Mouse (Mus musculus) forebrain, embryonic 16.5 days (tissue): ENCODE results near the gene Vav3. TPM values are rescaled to one million over a fixed set of nuclear protein-coding genes. Genes with fewer than 3 reads are reported as not detected.
A peak's percentile ranks its signal among the peaks of the same experiment; 100 is the strongest.

Experiments
- ATAC-seq: fragments of 200-750 bp; cut with Nextera tagmentation; 2 replicates; pipeline ENCODE4 v1.8.0; 2017; ENCODE audit warnings: mild to moderate bottlenecking, moderate library complexity
- H3K27ac ChIP-seq: fragments of 300-500 bp; sonication (generic); 2 replicates; pipeline ENCODE4 v1.5.1; 2014; ENCODE audit warnings: low read length, control low read depth
- H3K27me3 ChIP-seq: fragments of 300-500 bp; sonication (generic); replicated peaks from 2 replicates; pipeline ENCODE4 v1.6.1; 2014; ENCODE audit warnings: low read length; ENCODE audit not compliant: control insufficient read depth, insufficient read depth
- H3K36me3 ChIP-seq: fragments of 300-500 bp; sonication (generic); 2 replicates; pipeline ENCODE4 v1.6.1; 2014; ENCODE audit not compliant: control insufficient read depth, insufficient read depth
- H3K4me1 ChIP-seq: fragments of 300-500 bp; sonication (generic); replicated peaks from 2 replicates; pipeline ENCODE4 v1.6.1; 2014; ENCODE audit warnings: low read length; ENCODE audit not compliant: control insufficient read depth, insufficient read depth
- H3K4me2 ChIP-seq: fragments of 300-500 bp; sonication (generic); 2 replicates; pipeline ENCODE4 v1.6.1; 2014; ENCODE audit warnings: mild to moderate bottlenecking, low read length, control low read depth
- H3K4me3 ChIP-seq: fragments of 300-500 bp; sonication (generic); replicated peaks from 2 replicates; pipeline ENCODE4 v1.5.1; 2014; ENCODE audit warnings: mild to moderate bottlenecking, low read length, control low read depth
- H3K9ac ChIP-seq: fragments of 300-500 bp; sonication (generic); replicated peaks from 2 replicates; pipeline ENCODE4 v1.6.1; 2014; ENCODE audit warnings: low read depth, low read length, control low read depth
- H3K9me3 ChIP-seq: fragments of 300-500 bp; sonication (generic); 2 replicates; pipeline ENCODE4 v1.6.1; 2016; ENCODE audit warnings: low read length; ENCODE audit not compliant: control insufficient read depth
- WGBS: fragments of 180-500 bp; shearing (Covaris S2); extraction: QIAGEN DNeasy Blood & Tissue Kit; methylation state at CpG from one replicate; pipeline ENCODE4 v1.1.7; 2014; 5-methylcytosine and 5-hydroxymethylcytosine counted together
- polyA plus RNA-seq: library from polyadenylated mRNA; unstranded; fragments of >200 nt; fragmentation: Nextera tagmentation; extraction: Ambion mirVana; gene quantifications from 2 replicates; pipeline ENCODE4 v1.2.1, GENCODE M21; 2015

Vav3 gene
- polyA plus RNA-seq, result 6.3 and 7.9 TPM in 2 replicates

GRCm38 (mm10) chr3:109340274-109341070 lies at the start of gene Vav3:
Gene Vav3 (plus strand): TSS chr3:109340653.
- H3K4me2 ChIP-seq, result peak within 1 kb of the TSS; percentile 73
- no peaks in the 10 kb centered on the region for H3K36me3 ChIP-seq
- H3K27me3 ChIP-seq, result no peaks in the 10 kb centered on the region; the same call in 1 of the 2 replicates
- H3K9me3 ChIP-seq, result no peaks in the 10 kb centered on the region
- H3K4me3 ChIP-seq, result peak within 1 kb of the TSS; percentile 75
- peak within 1 kb of the TSS; percentile 65 for H3K27ac ChIP-seq
- H3K9ac ChIP-seq, result peak within 1 kb of the TSS; percentile 84
- under 1% methylated on average over 84 of the region's 92 CpGs for WGBS
- peak; percentile 95 for ATAC-seq
- peaks cover 6% of the 10 kb centered on the region for H3K4me1 ChIP-seq

DNA sequence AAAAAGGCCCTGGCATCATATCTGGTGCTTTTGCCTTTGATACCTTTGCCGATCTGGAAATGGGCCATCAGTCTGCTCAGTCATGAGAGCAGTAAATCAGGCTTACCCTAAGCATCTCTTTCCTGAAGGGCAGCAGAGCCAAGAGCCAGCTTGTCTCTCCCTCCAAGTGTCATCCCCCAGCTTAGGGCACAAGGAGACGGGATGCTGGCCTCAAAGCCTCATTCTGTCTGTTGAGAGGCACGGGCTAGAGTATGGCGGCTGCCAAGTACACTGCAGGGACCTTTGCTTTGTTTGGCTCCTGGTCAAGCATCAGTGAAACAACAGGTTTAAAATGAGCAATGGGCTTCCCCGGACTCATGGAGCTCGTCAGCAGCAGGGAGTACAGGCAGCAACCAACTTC lies 41.6 kb upstream of the Vav3 start:
- no peaks in the 10 kb centered on the region for H3K36me3 ChIP-seq
- peaks cover 4% of the 10 kb centered on the region; the same call in 1 of the 2 replicates for H3K4me1 ChIP-seq
- no peaks in the 10 kb centered on the region for H3K27me3 ChIP-seq
- peak; percentile 55; the same call in 1 of the 2 replicates for ATAC-seq
- H3K9ac ChIP-seq, result no peak overlapping the region
- H3K9me3 ChIP-seq, result no peaks in the 10 kb centered on the region
- no peak overlapping the region for H3K4me2 ChIP-seq
- H3K4me3 ChIP-seq, result no peak overlapping the region
- WGBS, result 42% methylated on average over 6 of the region's 6 CpGs
- H3K27ac ChIP-seq, result no peak overlapping the region

DNA sequence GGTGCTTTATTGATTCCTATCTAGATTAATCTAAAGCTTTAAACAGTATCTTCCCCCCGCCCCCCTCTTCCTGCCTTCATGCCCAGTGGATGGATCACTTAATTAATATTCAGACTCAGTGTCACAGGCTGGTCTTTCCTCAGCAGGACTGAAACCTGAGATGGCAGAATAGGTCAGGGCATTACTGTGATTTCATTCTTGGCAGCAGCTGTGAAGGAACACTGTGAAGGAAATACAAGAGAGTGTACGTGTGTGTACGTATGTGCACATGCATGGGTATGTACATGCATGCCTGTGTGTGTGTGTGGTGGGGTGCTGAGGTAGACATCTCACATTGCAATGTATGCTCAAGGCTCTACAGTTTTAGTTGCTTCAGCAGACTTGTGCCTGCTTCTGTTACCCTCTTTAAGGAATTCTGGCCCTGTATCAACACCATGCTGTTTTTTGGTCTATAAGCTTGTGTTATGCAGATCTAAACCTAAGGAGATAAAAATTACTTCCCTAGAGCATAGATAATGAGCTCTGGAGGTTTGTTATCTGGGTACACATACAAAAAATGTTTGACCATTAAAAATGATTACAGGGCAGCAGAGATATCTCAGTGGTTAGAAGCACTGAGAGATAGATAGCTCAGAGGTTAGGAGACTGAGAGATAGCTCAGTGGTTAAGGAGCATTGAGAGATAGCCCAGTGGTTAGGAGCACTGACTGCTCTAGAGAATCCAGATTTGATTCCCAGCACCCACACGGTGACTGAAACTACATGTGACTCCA lies 41.0 kb upstream of the Vav3 start:
- H3K4me3 ChIP-seq, result no peak overlapping the region
- 65% methylated on average over 4 of the region's 4 CpGs for whole genome bisulfite sequencing
- no peaks in the 10 kb centered on the region for H3K27me3 ChIP-seq
- no peak; the same call in 1 of the 2 replicates for ATAC-seq
- no peak overlapping the region for H3K27ac ChIP-seq
- no peaks in the 10 kb centered on the region for H3K9me3 ChIP-seq
- H3K4me1 ChIP-seq, result peaks cover 4% of the 10 kb centered on the region; the same call in 1 of the 2 replicates
- no peaks in the 10 kb centered on the region for H3K36me3 ChIP-seq
- H3K4me2 ChIP-seq, result no peak overlapping the region
- no peak overlapping the region for H3K9ac ChIP-seq

GRCm38 (mm10) chr3:109302059-109302458 lies 38.4 kb upstream of the Vav3 start:
- Histone ChIP-seq H3K27ac (no peak overlapping the region), H3K4me1 (peaks cover 4% of the 10 kb centered on the region; the same call in 1 of the 2 replicates), H3K9me3 (no peaks in the 10 kb centered on the region), H3K36me3 (no peaks in the 10 kb centered on the region), H3K27me3 (no peaks in the 10 kb centered on the region), H3K9ac (no peak overlapping the region), H3K4me2 (no peak overlapping the region), H3K4me3 (no peak overlapping the region)
- WGBS, result 60% methylated on average over 2 of the region's 2 CpGs
- ATAC-seq, result no peak

GRCm38 (mm10) chr3:109307406-109307805 lies 33.0 kb upstream of the Vav3 start:
- no peaks in the 10 kb centered on the region for H3K36me3 ChIP-seq
- H3K9me3 ChIP-seq, result no peaks in the 10 kb centered on the region
- no peak overlapping the region for H3K4me2 ChIP-seq
- H3K27ac ChIP-seq, result no peak overlapping the region
- H3K27me3 ChIP-seq, result no peaks in the 10 kb centered on the region
- peak; percentile 78 for ATAC-seq
- 29% methylated on average over 7 of the region's 7 CpGs for WGBS
- no peak overlapping the region for H3K9ac ChIP-seq
- no peak overlapping the region for H3K4me3 ChIP-seq
- H3K4me1 ChIP-seq, result no peaks in the 10 kb centered on the region

GRCm38 (mm10) chr3:109308468-109308867 lies 32.0 kb upstream of the Vav3 start:
- WGBS, result 77% methylated on average over 3 of the region's 3 CpGs
- H3K9me3 ChIP-seq, result no peaks in the 10 kb centered on the region

DNA sequence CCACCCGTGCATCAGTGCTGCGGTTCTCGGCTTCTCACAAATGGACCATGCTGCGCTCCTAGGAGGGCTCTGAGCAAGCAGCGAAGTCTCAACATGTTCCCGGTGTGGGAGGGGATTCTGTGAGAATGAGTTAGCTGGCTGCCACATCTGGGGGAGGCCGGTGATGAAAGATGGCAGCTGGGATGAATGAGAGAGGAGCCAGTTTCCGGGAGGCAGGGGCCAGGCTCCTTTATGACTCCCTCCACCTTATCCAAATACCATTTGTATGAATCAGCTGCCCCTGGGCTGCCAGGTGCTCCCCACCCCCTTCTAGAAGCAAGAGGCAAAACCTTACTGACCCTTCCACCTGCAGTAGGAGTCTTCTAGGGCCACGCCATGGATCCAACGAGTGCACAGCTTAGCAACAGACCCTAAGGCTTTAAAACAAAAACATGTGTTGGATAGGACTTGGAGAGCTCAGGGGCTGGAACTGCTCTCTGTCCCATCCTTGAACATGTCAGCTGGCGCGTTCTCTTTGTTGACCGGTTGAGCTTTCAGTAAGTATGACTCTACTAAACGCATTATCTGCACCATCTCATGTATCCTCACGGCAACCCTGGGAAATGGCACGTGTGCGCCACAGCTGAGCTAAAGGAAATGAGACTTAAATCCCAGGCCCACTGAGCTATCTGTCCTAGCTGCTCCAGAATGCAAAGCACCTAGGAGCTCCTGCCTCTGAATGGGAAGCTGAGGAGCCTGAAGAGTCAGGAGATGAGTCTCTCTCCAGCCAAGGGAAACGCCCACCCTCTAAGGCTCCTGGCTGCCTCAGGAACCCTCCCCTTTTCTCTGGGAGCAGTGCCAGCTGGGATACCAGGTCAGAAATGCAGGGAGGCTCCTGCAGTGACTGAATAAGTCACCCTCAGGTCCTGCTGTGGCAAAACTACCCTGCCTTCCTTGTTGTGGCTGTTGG lies 30.9 kb upstream of the Vav3 start:
- no peaks in the 10 kb centered on the region for H3K36me3 ChIP-seq
- no peak overlapping the region for H3K4me3 ChIP-seq
- no peaks in the 10 kb centered on the region for H3K27me3 ChIP-seq
- no peak overlapping the region for H3K9ac ChIP-seq
- H3K4me2 ChIP-seq, result no peak overlapping the region
- no peak for ATAC-seq
- no peaks in the 10 kb centered on the region for H3K9me3 ChIP-seq
- H3K27ac ChIP-seq, result no peak overlapping the region
- 89% methylated on average over 18 of the region's 18 CpGs for WGBS
- H3K4me1 ChIP-seq, result no peaks in the 10 kb centered on the region

More at GRCm38 (mm10) chr3:109308468-109308867, 32.0 kb upstream of the Vav3 start:
- Histone ChIP-seq H3K4me3 (no peak overlapping the region), H3K27ac (no peak overlapping the region), H3K4me2 (no peak overlapping the region), H3K27me3 (no peaks in the 10 kb centered on the region), H3K4me1 (no peaks in the 10 kb centered on the region), H3K9ac (no peak overlapping the region), H3K36me3 (no peaks in the 10 kb centered on the region)
- ATAC-seq, result no peak

- no peak overlapping the region for H3K9ac ChIP-seq
- no peaks in the 10 kb centered on the region for H3K9me3 ChIP-seq
- no peaks in the 10 kb centered on the region for H3K4me1 ChIP-seq
- H3K4me3 ChIP-seq, result no peak overlapping the region
- no peak for ATAC-seq
- H3K27ac ChIP-seq, result no peak overlapping the region
- H3K36me3 ChIP-seq, result no peaks in the 10 kb centered on the region
- H3K4me2 ChIP-seq, result no peak overlapping the region
- WGBS, result 89% methylated on average over 6 of the region's 6 CpGs
- H3K27me3 ChIP-seq, result no peaks in the 10 kb centered on the region
Observed at GRCm38 (mm10) chr3:109311172-109311824, 29.2 kb upstream of the Vav3 start.
